Mouse (Mus musculus): ENCODE data around the gene Axdnd1.
"Not testable (repeated sequence)": the region's sequence is repeated elsewhere in the genome, so short reads cannot be mapped to it uniquely, and the experiment has no call there.

The Axdnd1 gene

DNA sequence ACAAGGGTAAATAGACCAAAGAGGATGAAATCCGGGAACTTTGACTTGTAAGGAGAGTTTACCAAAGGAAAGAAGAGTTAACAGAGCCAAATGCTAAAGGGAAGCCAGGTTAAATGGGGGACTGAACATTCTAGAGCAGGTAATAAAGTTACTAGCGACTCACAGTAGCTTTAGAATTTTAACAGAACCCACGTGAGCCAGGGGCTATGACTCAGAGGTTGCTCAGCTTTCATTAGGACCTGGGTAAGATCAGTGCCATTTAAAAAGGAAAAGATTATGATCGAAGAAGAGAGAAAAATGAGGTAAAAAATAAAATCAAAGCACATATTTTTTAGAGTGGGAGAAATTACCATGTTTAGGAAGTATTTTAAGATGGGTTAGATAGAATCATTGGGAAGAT lies 80.1 kb downstream of the Axdnd1 start:
- no peak for DNase-seq (ENCODE audit: low spot score)

DNA sequence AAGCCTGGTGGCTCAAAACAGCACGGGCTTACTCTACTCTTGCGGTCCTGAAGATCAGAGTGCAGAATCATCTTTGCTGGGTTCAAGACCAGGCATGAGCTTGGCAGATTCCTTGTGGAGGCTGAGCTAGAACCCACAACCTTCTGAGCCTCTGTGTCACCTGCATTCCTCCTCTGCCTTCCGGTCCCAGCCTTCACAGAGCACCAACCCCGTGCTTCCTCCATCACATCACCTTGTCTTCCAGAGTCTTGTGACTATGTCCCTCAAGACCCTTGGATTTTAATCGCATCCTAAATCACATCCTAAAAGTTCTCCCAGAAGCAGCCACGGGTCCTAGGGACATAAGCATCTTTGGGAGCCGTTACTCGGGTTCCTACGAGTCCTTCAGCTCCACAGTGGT lies 97.8 kb downstream of the Axdnd1 start:
- no peak for DNase-seq (ENCODE audit: low spot score)

DNA sequence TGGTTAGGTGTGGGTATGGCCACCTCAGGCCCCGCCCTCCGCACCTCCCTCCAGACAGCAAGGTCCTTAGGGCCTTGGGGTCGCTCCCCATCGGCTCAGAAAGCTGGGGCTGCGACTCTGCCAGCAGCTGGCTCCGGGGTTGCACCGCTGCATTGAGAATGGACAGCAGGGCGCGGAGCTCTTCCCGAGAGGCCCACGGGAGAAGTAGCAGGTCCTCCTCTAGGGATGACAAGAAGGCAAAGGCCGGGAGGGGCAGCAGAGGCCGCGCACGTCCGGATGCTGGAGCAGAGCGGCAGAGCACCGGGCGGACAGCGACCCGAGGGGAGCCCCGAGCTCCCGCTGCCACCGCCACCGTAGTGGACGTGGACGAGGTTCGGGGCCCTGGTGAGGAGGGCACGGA lies 110.3 kb downstream of the Axdnd1 start, which contains the start of gene Nphs2:
Nphs2 (plus strand) TSS at position 98 of the 400 bp plus-strand sequence.
- no peak for DNase-seq (ENCODE audit: low spot score)

DNA sequence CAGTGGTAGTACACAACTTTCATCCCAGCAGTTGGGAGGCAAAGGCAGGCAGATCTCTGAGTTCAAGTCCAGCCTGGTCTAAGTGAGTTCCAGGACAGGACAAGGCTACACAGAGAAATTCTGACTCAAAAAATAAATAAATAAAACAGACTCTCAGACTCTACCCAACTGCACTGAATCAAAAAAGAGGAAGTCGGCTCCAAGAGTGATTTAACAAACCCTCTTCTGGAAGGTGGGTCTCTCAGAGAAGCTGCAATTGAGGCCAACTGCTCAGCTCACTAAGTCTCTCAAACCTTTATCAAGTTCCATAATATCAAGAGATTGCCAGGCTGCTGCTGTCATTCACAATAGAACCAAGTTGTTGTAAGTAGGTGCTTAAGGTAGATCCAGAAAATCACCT lies 112.4 kb downstream of the Axdnd1 start:
- DNase-seq (ENCODE audit: low spot score): no peak

DNA sequence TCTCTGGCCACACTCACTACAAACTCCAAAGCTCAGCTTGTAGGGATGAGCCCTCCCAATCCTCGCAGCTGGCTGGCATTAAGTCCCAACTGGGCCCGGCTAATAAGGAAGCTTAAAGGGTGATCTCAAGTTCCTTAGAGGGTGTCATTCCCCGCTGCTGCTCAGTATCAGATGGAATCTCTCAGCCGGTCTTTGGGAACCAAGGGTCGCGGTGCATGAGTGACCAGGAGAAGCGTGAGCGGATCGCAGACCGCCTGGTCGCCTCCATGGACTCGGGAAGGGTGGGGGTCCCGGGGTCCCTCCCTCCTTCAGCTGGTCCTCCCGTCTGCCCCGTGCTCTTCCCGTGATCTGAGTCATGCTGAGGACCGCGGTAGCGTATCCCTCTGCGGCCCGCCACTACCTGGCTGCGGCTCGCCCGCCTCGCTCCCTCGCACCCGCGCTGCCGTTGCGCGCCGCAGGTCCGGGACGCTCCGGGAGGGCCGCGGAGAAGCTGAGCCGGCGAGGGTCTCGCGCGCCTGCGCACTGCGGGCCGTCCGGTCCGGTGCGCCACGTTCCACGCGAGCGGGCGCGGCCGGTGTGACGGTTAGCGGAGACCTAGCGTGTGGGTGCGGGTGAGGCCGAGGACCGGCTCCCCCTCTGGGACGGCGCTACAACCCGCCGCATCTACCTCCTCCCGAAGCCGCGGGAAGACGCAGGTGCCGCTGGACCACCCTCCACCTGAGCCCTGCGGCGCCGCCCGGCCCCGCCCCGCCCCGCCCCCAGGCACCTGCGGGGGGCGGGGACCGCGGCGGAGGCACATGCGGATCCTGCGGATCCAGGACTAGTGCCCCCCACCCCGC lies 117.8 kb downstream of the Axdnd1 start, which contains the start of gene Tdrd5:
Tdrd5 (minus strand) TSS at position 754 of the 839 bp plus-strand sequence.
- DNase-seq (ENCODE audit: low spot score): peak; percentile 13

DNA sequence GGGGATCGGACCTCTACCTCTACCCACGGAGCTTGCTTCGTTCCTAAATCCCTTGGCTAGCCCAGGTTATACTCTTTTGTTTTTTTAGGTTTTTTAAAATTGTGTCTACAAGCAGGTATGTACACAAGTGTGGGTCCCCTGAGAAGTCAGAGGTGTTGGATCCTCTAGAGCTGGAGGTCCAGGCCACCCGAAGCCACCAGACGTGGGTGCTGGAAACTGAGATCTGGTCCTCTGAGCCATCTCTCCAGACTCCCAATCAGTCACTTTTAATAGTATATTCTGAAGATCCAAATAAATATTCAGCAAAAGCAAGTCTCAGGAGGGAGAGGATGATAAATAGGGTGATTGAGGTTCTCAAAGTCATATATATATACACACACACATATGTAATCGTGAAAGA lies 130.9 kb downstream of the Axdnd1 start:
- DNase-seq (ENCODE audit: low spot score): no peak

DNA sequence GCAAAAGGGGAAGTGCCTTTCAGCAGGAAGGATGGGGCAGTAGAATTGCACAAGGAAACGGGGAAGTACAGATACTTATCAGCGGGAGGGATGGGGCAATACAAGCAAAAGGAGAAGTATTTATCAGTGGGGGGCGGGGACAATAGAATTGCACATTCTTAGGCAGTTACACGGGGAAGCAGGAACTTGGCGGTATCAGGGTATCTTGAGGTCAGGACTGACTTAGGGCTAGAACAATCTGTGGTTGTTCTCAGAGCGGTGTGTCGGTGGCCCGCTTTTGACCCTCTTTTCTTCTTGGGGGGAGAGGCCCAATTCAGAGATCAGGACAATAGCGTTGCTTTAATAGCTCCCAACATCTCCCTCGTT lies 131.8 kb downstream of the Axdnd1 start:
- DNase-seq (ENCODE audit: low spot score): not testable (repeated sequence)

DNA sequence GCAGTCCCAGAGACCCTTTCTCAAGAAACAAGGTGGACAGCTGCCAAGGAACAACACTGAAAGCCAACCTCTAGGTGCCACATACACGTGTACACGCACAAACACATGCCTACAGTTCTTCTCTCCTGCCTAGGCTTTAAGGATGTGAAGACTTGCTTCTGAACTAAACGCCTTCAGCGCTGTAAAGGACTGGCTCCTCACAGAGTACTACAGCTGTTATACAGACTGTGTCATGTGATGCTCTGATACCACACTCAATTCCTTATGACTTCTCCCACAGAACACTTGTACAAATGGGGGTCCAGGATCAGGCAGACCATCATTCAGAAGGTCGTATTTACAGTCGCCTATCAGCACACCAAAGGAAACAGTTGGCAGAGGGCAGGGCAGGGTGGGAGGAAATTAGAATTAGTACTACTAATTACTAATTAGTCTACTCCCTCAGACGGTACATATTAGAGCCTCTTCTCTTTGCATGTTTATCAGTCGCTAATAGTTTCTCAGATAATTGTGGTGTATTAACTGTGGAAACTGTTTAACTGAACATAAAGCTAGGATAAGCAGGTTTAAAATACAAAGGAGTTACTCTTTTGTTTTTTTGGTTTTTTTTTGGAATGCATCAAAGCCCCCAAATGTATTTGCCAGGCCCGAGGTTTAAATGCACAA lies 132.3 kb downstream of the Axdnd1 start:
- no peak for DNase-seq (ENCODE audit: low spot score)

DNA sequence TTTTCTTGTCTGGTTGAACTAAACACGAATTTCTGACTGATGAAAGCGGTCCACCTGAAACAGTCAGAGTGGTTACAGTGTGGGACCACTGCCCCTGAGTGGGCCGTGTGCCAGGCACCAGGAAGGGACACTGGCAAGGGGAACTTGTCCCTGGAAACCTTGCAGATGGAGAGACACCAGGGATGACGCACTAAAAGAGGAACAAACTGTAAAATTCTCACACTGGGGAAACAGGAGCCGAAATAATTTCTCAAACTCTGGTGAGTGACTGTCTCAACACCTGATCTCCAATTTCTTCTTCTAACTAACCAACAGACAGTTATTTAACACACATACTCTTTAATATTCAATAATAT lies 135.4 kb downstream of the Axdnd1 start:
- DNase-seq (ENCODE audit: low spot score): no peak

DNA sequence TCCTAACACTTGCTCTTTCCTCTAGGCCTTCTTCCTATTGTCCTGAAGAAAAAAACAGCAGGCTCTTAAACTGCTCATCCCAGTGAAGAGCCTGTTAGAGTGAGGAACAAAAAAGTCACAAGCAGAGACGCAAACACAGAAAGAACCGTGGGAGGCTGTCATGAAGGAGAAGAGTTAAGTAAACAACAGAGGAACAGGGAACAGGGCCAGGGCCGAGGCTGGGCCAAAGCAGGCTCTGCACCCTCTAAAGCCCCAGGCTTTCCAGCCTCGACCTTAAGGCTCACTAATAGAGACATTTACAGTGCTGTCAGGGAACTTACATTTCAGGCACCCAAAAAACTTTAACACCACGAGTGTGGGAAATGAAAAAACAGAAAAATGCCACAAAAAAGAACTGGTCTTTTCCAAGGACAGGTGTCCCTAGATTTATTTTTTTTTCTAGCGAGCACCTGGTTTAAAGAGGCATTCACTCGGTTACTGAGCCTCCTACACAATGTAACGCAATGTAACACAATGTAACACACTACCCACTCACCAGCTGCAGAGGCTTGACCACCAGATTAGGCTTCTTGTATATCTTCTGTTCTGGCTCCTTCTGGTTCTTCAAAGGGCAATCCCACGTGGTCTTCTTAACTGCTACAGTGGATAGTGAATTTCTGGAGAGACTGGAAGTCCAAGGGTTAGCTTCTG lies 136.0 kb downstream of the Axdnd1 start:
- DNase-seq (ENCODE audit: low spot score): peak; percentile 39

DNA sequence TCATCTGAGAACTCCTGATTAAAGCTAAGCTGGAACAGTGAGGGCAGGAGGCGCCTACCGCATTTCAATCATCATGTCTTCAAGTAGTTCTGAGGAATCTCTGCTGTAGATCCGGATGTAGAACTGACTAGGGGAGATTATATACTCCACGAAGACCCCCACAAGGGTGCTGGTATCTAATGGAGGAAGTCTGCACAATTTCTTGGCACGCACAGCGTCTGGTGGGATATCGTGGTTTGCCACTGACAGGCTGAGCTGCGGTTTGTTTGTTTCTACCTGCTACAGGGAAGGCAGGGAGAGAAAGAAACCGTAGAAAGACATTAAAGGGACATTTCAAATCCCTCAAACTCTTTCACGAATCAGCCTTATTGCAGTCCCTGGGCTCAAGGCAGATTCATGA lies 136.8 kb downstream of the Axdnd1 start:
- DNase-seq (ENCODE audit: low spot score): no peak

DNA sequence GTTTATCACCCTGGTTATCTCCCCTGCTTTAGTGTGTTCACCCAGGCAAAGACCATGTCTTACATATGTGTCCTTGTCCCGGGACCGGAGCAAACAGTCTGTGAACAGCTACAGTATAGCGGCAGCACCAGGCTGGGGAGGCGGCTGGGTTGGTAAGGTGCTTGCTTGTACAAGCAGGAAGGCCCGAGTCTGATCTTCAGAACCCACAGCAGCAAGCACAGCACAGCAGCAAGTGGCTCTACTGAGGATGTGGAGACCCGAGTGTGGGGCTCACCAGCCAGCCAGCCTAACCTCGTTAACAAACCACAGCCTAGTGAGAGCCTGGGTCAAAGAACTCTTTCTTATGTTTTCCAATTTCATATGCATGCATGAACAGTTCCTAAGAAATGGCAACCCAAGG lies 140.8 kb downstream of the Axdnd1 start:
- no peak for DNase-seq (ENCODE audit: low spot score)

DNA sequence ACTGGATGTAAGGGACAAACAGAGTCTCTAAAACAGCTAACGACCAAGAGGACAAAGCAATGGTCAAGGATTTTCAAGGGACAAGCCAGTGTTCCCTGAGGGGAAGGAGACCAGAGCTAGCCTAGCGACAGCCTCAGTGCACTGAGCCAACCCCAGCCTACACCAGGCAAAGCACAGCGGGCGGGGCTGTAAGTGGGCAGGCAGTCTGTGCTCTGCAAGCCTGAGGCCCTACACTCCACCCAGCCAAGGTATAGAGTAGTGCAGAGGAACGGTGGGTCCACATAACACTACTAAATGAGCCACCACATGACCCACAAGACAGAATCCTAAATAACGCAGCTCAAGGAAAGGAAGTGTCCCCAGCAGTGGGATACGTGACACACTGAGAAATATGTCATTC lies 147.3 kb downstream of the Axdnd1 start:
- no peak for DNase-seq (ENCODE audit: low spot score)

Data from ovary, adult 18-20 months (tissue).